Mouse (Mus musculus): Measurements from ENCODE around the gene Hspa8. TPM values are rescaled to one million over a fixed set of nuclear protein-coding genes. Genes with fewer than 3 reads are reported as not detected.
"Not testable (repeated sequence)": the region's sequence is repeated elsewhere in the genome, so short reads cannot be mapped to it uniquely, and the experiment has no call there.

Gene Hspa8
- total and polyA plus RNA-seq, 2 experiments from 2014 or later, result 2,499 to 4,346 TPM

- no peaks in the 10 kb centered on the region for H3K27me3 ChIP-seq (ENCODE audit: insufficient read depth, low read length)
- no peak for DNase-seq (ENCODE audit: low spot score)
- H3K4me3 ChIP-seq (ENCODE audit: low read depth, low read length), result no peak overlapping the region
- no peaks in the 10 kb centered on the region; the same call in 1 of the 2 replicates for H3K4me1 ChIP-seq (ENCODE audit: insufficient read depth, low read length)
- 90% methylated on average over 6 of the region's 6 CpGs for WGBS
- no peaks in the 10 kb centered on the region for H3K9me3 ChIP-seq (ENCODE audit: low read length)
- ATAC-seq (ENCODE audit: low FRiP score), result no peak
- TF ChIP-seq CTCF (IDR thresholded peaks at IDR 0.05), result no peak
- no peak overlapping the region for H3K27ac ChIP-seq (ENCODE audit: low read depth, low read length)
- H3K4me2 ChIP-seq (ENCODE audit: low read depth, low read length, poor library complexity, severe bottlenecking), result no peak overlapping the region
- no peak overlapping the region for H3K9ac ChIP-seq (replicated peaks; ENCODE audit: low read length, poor library complexity, severe bottlenecking)
- H3K36me3 ChIP-seq (ENCODE audit: insufficient read depth, low read length), result peaks cover 10% of the 10 kb centered on the region; the same call in 1 of the 2 replicates
Measured at GRCm38 (mm10) chr9:40762354-40762753, 38.4 kb upstream of the Hspa8 start.

DNA sequence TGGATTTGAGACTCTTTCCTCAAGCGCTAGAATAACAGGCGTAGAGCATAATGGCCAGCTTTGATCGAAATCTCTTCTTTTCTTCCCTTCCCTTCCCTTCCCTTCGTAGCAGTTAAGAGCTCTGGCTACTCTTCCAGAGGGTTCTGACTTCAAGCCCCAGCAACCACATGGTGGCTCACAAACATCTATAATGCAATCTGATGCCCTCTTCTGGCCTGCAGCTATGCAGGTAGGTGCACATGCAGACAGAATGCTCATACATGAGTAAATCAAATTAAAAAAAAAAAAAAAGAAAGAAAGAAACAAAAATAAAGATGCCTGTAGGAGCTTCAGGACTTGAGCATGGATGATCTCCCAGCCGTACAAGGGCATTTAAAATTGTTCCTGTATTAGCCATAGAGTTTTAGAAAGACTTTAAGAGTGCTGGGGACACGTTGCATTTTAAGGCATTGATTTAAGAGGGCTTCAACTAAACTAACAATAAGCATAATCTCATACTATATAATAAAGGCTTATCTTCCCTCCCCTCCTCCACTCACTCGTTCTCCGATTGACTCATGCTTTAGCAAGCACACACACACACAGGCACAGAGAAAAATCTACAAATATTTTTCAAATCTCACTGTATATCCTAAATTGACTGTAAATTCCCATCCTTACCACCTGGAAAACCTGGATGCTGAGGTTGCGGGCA, 35.8 kb upstream of the Hspa8 start:
- no peak for ATAC-seq (ENCODE audit: low FRiP score)
- Histone ChIP-seq H3K36me3 (ENCODE audit: insufficient read depth, low read length) (peaks cover 10% of the 10 kb centered on the region; the same call in 1 of the 2 replicates), H3K27ac (ENCODE audit: low read depth, low read length) (no peak overlapping the region; the same call in 1 of the 2 replicates), H3K4me3 (ENCODE audit: low read depth, low read length) (no peak overlapping the region), H3K27me3 (ENCODE audit: insufficient read depth, low read length) (no peaks in the 10 kb centered on the region), H3K4me1 (ENCODE audit: insufficient read depth, low read length) (no peaks in the 10 kb centered on the region), H3K9me3 (ENCODE audit: low read length) (no peaks in the 10 kb centered on the region), H3K9ac (replicated peaks; ENCODE audit: low read length, poor library complexity, severe bottlenecking) (no peak overlapping the region), H3K4me2 (ENCODE audit: low read depth, low read length, poor library complexity, severe bottlenecking) (no peak overlapping the region)
- 88% methylated on average over 8 of the region's 9 CpGs for WGBS
- DNase-seq (ENCODE audit: low spot score), result no peak
- peak; percentile 42; the same call in 1 of the 2 replicates for TF ChIP-seq CTCF (IDR thresholded peaks at IDR 0.05)

GRCm38 (mm10) chr9:40765581-40765940, 35.2 kb upstream of the Hspa8 start:
- Histone ChIP-seq H3K9ac (replicated peaks; ENCODE audit: low read length, poor library complexity, severe bottlenecking) (no peak overlapping the region), H3K4me3 (ENCODE audit: low read depth, low read length) (no peak overlapping the region), H3K27me3 (ENCODE audit: insufficient read depth, low read length) (no peaks in the 10 kb centered on the region), H3K9me3 (ENCODE audit: low read length) (no peaks in the 10 kb centered on the region), H3K4me1 (ENCODE audit: insufficient read depth, low read length) (no peaks in the 10 kb centered on the region), H3K36me3 (ENCODE audit: insufficient read depth, low read length) (peaks cover 10% of the 10 kb centered on the region; the same call in 1 of the 2 replicates), H3K4me2 (ENCODE audit: low read depth, low read length, poor library complexity, severe bottlenecking) (no peak overlapping the region), H3K27ac (ENCODE audit: low read depth, low read length) (no peak overlapping the region; the same call in 1 of the 2 replicates)
- WGBS, result 72% methylated on average over 12 of the region's 12 CpGs
- no peak for ATAC-seq (ENCODE audit: low FRiP score)
- no peak for DNase-seq (ENCODE audit: low spot score)
- no peak for TF ChIP-seq CTCF (IDR thresholded peaks at IDR 0.05)

DNA sequence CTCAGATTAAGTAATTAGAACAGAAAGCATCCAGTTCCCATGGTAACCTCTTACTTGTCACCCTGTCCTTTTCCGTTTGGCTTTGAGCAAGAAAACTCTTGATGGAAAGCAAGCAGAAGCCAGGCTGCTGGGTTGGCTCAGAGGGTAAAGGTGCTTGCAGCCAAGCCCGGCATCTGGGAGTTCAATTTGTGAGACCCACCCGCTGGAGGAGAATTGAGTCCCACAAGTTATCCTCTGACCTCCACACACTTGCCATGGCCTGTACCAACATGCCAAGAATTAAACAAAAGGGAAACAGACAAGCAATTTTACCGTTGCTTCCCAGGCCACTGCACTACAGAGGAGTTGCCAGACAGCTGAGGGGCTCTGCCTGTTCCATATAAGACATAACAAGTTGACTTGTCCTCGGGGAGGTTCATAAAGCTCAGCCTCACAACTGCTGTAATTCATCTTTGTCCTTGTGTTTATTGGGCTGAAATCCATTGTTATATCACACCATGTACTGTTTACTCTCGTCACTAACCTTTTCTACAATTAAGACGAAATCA, 34.7 kb upstream of the Hspa8 start:
- Histone ChIP-seq H3K36me3 (ENCODE audit: insufficient read depth, low read length) (peaks cover 13% of the 10 kb centered on the region; the same call in 1 of the 2 replicates), H3K4me2 (ENCODE audit: low read depth, low read length, poor library complexity, severe bottlenecking) (no peak overlapping the region), H3K9ac (replicated peaks; ENCODE audit: low read length, poor library complexity, severe bottlenecking) (no peak overlapping the region), H3K27me3 (ENCODE audit: insufficient read depth, low read length) (no peaks in the 10 kb centered on the region), H3K4me1 (ENCODE audit: insufficient read depth, low read length) (no peaks in the 10 kb centered on the region), H3K27ac (ENCODE audit: low read depth, low read length) (no peak overlapping the region), H3K4me3 (ENCODE audit: low read depth, low read length) (no peak overlapping the region), H3K9me3 (ENCODE audit: low read length) (no peaks in the 10 kb centered on the region)
- 57% methylated on average over 7 of the region's 7 CpGs for WGBS
- ATAC-seq (ENCODE audit: low FRiP score), result no peak
- no peak for TF ChIP-seq CTCF (IDR thresholded peaks at IDR 0.05)
- no peak for DNase-seq (ENCODE audit: low spot score)

GRCm38 (mm10) chr9:40767946-40768345, 32.8 kb upstream of the Hspa8 start:
- Histone ChIP-seq H3K4me2 (ENCODE audit: low read depth, low read length, poor library complexity, severe bottlenecking) (no peak overlapping the region), H3K4me3 (ENCODE audit: low read depth, low read length) (no peak overlapping the region), H3K27me3 (ENCODE audit: insufficient read depth, low read length) (no peaks in the 10 kb centered on the region), H3K36me3 (ENCODE audit: insufficient read depth, low read length) (peaks cover 12% of the 10 kb centered on the region; the same call in 1 of the 2 replicates), H3K4me1 (ENCODE audit: insufficient read depth, low read length) (no peaks in the 10 kb centered on the region), H3K9me3 (ENCODE audit: low read length) (no peaks in the 10 kb centered on the region), H3K27ac (ENCODE audit: low read depth, low read length) (no peak overlapping the region), H3K9ac (replicated peaks; ENCODE audit: low read length, poor library complexity, severe bottlenecking) (no peak overlapping the region)
- ATAC-seq (ENCODE audit: low FRiP score) (no peak), DNase-seq (ENCODE audit: low spot score) (no peak)
- no peak for TF ChIP-seq CTCF (IDR thresholded peaks at IDR 0.05)
- WGBS, result 71% methylated on average over 4 of the region's 4 CpGs

DNA sequence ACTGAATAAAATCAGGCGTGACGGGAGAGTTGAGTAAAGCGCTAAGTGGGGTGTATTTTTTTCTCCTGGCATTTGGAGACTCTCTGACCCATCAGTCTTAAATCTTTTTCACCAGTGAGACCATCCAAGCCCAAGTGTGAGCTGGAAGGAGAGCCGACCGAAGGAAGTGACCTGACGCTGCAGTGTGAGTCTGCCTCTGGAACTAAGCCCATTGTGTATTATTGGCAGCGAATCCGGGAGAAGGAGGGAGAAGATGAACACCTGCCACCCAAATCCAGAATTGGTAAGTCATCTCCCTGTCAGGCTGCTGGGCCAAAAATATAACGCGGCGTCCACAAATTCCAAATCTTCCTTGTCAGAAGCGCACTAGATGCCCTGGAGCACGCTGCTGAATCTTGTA, 28.5 kb upstream of the Hspa8 start:
- Histone ChIP-seq H3K9me3 (ENCODE audit: low read length) (no peaks in the 10 kb centered on the region), H3K4me3 (ENCODE audit: low read depth, low read length) (no peak overlapping the region), H3K27me3 (ENCODE audit: insufficient read depth, low read length) (no peaks in the 10 kb centered on the region), H3K4me2 (ENCODE audit: low read depth, low read length, poor library complexity, severe bottlenecking) (no peak overlapping the region), H3K27ac (ENCODE audit: low read depth, low read length) (no peak overlapping the region), H3K9ac (replicated peaks; ENCODE audit: low read length, poor library complexity, severe bottlenecking) (no peak overlapping the region), H3K4me1 (ENCODE audit: insufficient read depth, low read length) (no peaks in the 10 kb centered on the region), H3K36me3 (ENCODE audit: insufficient read depth, low read length) (peaks cover 5% of the 10 kb centered on the region; the same call in 1 of the 2 replicates)
- no peak for ATAC-seq (ENCODE audit: low FRiP score)
- TF ChIP-seq CTCF (IDR thresholded peaks at IDR 0.05), result no peak
- 62% methylated on average over 13 of the region's 13 CpGs for WGBS
- DNase-seq (ENCODE audit: low spot score), result peak; percentile 40

DNA sequence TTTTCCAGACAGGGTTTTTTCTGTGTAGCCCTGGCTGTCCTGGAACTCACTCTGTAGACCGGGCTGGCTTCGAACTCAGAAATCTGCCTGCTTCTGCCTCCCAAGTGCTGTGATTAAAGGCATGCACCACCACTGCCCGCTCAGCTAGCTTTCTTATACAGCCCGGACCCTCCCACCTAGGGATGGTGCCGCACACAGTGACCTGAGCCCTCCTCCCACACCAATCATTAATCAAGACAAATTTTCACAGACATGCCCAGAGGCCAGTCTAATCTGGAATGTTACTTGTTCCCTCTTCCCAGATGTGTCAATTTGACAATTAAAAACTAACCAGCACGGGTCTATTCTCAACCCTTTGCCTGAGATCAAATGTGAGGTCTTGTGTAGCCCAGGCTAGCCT, 27.6 kb upstream of the Hspa8 start:
- H3K9ac ChIP-seq (replicated peaks; ENCODE audit: low read length, poor library complexity, severe bottlenecking); H3K4me1 ChIP-seq (ENCODE audit: insufficient read depth, low read length); H3K9me3 ChIP-seq (ENCODE audit: low read length); DNase-seq (ENCODE audit: low spot score); H3K27me3 ChIP-seq (ENCODE audit: insufficient read depth, low read length); H3K4me2 ChIP-seq (ENCODE audit: low read depth, low read length, poor library complexity, severe bottlenecking); ATAC-seq (ENCODE audit: low FRiP score); H3K27ac ChIP-seq (ENCODE audit: low read depth, low read length); H3K4me3 ChIP-seq (ENCODE audit: low read depth, low read length); H3K36me3 ChIP-seq (ENCODE audit: insufficient read depth, low read length): not testable (repeated sequence)
- 84% methylated on average over 6 of the region's 6 CpGs for WGBS
